Mouse (Mus musculus) thymus, postnatal 10 days (tissue): ENCODE measurements around the gene Gm49384.

Source experiments
- DNase-seq, 2 experiments: peaks; one replicate each; pipeline ENCODE4 v3.0.0; 2021; ENCODE audit warnings: low spot score in 2 of 2

The Gm49384 gene

DNA sequence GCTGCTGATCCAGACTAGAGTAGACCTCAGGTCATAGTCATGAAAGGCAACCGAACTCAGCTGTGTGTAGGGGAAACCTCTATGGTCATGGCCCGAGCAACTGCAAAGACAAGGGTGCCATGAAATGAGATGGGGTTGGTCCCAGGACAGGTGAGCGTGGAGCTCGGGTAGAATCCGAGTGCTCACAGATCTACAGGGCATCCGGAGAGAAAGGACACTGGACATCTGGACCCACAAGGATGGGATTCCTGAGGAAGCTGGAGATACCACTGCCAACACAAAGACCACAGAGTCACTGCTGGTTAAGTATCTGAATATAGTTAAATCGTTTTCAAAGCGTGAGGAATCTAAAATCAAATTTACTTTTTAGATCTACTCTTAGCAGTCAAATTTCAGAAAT lies 3.3 kb upstream of the Gm49384 start:
- DNase-seq = no peak

DNA sequence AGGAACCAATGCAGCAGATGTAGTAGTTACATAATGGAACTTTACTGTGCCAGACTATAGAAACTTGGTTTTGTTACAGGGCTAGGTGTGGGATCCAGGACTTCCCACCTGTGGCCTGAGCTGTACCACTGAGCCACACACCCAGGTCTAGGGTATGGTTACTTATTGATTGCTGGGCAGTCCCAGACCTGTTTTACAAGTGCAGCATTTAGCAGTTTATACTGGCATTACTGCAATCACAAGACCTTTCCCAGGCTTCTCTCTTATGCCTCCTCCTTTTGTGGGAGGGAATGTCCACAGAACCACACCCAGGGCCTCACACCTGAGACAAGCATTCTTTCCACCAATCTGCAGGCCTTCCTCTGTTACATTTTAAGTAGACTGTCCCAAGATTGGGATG lies 5.1 kb downstream of the Gm49384 start:
- no peak for DNase-seq

DNA sequence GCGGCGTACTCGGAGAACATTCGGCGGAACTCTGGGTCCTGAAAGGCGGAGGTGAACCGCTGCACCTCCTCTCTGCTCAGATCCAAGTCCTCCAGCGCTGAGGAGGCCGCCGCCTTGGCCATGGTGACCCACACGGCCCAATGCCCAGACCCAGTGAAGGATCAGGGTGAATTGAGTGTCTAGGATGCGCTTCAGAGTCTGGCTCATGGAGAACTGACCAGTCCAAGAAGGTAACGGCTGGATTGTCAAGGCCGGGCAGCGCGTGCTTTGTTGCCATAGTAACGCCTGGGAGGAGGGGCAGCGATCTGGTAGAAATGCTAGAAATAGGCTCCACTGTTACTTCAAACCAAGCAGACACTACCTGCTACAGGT lies 5.9 kb downstream of the Gm49384 start, which contains the start of gene Dnaaf2:
Dnaaf2 (minus strand) TSS at position 266 of the 372 bp plus-strand sequence.
- DNase-seq = peak; percentile 34 to 40

DNA sequence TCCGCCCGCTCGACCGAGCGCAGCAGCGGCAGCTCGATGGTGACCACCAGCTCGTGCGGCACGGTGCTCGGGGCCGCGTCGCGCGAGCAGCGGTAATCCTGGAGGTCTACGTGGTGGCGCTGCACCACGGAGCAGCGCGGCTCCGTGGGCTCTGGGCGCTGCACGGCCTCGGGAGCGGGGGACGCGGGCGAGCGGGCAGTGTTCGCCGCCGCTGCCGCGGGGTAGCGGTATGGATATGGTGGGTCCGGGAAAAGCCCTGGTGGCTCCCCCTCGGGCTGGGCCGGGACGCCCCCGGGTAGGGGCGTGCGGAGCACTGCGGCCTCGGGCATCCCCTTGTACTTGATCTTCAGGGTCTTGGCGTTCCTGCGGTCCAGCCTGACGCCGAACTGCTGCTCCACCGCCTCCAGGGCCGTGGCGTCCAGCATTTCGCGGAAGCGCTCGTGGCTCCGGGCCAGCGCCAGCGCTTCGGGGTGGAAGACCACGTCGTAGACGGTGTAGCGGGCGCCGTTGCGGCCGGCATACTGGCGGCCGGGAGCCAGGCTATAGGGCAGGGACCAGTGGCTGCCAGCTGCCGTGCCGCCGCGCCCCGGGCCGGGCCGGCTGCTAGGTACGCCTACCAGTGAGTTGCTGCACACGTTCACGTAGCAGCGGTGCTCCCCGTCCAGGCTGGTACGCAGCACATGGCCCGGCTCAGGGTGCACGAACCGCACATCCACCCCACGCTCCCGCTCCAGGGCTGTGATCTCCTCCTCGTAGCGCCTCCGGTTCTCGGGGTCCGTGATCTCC lies 6.5 kb downstream of the Gm49384 start:
- peak in 1 of 2 experiments; percentile 30 for DNase-seq

DNA sequence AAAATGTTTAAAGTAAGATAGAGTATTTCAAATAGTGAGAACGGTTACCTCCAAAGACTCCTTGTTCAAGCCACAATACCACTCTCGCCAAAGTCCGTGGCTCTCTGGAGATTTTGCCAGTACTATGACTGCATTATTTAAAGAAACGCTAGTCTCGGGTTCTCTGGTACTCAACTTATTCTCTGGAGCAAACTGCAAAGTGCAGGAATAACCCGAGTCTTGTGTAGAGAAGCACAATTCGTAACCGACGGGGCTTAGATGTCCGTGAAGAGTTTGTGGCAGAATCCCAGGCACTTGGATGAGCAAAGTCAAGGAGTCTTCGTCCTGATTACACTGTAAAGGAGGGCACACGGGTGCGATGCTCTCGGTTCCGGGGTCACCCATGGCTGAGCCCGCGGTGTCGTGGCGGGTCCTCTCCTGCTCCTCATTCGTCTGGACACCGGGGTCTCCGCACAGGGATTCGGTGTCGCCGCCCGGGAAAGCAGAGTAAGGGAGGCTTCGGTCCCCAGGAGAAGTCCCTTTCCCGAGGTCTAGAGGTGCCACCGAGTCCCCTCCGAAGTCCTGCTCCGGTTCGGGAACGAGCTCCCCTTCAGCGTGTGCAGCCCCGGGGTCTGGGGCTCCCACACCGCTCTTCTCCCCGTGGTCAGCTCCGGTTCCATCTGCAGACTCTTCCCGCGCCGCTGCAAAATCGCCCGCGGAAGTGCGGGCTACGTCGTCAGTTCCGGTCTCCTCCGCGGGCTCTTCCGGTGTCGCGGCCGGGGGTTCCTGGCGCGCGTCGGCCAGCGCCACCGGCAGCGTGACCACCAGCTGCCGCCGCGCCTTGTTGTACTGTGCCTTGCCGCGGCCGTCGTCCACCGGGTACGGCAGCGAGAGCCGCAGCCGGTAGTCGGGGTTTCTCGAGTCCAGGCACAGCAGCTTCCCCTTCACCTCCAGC lies 7.4 kb downstream of the Gm49384 start, which contains the start of gene Gm49383:
Gm49383 (minus strand) TSS at position 661 of the 934 bp plus-strand sequence.
- peak; percentile 25 to 45 for DNase-seq

DNA sequence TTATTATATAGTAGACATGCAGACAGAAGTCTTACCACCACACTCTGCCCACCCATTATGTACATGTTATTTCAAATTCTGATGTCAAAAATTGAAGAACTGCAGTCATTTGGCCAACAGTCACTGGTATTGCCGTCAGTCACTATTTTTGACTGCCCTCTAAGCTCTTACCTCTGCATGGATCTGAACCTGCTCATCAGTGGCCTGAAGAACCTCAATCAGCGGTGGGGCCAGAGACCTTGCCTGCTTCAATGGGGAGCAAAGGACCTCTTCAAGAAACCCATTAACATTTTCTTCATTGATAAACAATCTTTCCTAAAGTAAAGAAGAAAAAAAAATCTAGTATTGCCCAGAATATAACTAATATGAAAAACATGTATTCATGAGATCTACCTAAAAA lies 11.4 kb downstream of the Gm49384 start:
- no peak for DNase-seq

DNA sequence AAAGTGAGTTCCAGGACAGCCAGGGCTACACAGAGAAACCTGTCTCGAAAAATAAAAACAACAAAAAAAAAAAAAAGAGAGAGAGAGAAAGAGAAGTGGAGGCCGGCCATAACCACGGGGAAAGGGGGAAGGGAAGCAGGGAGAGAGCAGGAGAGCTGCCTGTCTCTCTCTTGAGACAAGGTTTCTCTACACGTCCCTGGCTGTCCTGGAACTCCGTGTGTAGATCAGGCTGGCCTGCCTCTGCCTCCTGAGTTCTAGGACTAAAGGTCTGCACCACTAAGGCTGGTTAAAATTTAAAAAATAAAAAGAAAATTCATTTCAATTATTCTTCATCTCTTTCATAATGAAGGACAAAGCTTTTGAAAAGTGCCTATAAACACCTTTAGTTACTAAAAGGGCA lies 12.7 kb downstream of the Gm49384 start:
- no peak for DNase-seq

DNA sequence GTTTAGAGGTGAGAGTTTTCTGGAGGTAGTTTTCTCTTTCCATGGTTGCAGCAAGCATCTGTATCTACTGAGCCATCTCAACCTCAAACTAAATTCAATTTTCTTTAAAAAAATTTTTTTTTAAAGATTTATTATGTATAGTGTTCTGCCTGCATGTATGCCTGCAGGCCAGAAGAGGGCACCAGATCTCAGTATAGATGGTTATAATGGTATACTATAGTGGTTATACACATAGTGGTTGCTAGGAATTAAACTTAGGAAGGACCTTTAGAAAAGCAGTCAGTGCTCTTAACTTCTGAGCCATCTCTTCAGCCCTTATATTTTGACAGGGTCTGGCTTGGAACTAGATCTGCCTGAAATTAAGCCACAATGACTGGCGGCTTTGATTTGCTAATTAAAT lies 13.5 kb downstream of the Gm49384 start:
- no peak for DNase-seq

DNA sequence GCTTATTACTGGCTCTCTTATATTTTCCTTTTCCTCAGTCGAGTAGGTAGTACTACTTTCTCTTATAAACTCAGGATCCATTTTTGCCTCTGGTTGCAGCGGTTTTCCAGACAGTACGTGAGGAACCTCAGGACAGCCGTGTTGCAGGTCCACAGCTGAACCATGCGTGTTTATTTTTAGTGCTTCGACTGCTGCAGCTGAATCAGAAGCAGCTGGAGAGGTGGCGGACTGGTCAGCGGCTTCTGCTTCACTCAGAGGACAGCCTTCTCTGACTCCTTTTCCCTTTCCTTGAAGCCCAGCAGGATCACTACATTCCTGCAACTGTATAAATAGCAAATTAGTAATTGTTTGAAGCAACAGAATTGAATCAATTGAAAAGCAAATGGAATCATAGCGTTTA lies 14.0 kb downstream of the Gm49384 start:
- no peak for DNase-seq

DNA sequence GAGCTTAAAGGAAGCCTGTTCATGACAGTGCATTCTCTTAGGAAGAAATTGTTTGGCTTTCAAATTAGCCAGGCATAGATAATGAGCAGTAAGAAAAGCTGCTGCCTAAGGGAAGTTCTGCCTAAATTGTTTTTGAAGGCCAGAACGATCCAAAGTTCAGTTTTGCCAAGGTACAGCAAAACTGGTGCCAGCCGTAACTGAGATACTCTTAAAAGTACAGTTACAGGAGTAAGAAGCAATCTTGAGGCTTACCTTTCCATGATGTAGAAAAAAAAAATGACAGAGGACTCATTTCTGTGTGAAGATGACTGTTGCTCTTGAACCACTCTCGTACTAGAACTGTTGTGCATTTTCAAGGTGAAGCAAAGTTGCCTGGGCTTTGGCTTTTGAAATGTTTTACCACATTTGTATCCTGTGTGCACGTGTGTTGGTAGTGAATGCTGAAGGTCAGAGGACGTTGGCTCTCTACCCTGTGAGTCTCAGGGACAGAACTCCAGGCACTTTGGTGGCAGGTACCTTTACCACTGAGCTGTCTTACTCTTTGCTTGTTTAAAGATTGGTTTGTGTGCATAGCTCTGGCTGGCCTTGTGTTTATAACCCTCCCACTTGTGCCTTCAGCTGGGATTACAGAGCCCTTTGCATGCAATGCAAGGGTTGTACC lies 17.1 kb downstream of the Gm49384 start:
- DNase-seq = no peak

DNA sequence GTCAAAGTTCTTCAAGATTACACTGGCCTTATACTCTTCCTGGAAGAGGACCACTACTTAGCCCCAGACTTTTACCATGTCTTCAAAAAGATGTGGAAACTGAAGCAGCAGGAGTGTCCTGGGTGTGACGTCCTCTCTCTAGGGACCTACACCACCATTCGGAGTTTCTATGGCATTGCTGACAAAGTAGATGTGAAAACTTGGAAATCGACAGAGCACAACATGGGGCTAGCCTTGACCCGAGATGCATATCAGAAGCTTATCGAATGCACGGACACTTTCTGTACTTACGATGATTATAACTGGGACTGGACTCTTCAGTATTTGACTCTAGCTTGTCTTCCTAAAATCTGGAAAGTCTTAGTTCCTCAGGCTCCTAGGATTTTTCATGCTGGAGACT lies 18.7 kb downstream of the Gm49384 start:
- DNase-seq = no peak

DNA sequence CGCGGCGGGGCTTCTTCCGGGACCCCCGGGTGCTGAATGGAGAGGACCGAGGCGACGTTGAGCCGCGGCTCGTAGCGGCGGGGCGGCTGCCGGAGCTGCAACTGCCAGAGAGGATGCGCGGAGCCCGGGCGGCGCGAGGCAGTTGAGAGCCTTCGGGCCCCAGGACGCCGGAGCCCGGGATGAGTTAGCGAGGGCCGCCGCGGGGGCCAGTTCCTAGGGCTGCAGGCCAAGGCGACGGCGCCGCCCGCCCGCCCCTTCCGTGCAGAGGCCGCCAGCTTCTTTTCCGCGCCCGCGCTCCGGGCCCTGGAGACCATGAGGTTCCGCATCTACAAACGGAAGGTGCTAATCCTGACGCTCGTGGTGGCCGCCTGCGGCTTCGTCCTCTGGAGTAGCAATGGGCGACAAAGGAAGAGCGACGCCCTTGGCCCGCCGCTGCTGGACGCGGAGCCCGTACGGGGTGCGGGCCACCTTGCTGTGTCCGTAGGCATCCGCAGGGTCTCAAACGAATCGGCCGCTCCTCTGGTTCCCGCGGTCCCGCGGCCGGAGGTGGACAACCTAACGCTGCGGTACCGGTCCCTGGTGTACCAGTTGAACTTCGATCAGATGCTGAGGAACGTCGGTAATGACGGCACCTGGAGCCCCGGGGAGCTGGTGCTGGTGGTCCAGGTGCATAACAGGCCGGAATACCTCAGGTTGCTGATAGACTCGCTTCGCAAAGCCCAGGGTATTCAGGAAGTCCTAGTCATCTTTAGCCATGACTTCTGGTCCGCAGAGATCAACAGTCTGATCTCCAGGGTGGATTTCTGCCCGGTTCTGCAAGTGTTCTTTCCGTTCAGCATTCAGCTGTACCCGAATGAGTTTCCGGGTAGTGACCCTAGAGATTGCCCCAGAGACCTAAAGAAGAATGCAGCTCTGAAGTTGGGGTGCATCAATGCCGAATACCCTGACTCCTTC lies 19.4 kb downstream of the Gm49384 start:
- DNase-seq = peak in 1 of 2 experiments; percentile 29

DNA sequence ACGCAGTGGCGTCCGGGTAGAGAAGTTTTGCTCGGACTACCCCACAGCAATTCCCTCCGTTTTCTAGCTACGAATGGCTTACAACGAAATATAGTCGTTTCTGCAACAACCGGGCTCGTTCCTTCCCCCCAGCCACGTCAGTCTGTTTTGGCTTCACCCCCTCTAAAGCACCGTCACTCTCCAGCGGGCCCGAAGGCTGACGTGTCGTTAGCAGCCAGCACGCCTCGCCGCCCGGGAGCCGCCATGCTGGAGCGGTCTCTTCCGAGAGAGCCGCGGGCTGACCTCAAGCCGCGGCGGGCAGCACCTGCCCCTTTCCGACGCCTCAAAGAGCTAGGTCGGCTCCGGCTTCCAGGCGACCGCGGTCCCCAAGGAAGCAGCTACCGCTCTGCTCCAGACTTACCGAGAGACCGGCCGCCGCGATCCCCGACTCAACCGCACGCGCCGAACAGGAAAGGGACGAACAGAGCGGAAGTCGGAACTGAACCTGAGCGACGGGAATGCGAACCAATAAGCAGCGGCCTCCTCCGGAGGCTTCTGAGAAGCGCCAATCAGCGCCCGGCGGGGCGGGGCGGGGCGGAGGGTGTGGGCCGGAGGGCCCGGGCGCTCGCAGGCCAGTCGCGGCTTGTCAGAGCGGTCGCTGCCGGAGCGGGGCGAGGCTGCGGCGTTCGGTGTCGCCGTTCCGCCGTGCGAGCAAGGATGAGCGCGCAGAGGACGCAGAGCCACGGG lies 20.3 kb downstream of the Gm49384 start, which contains the start of the genes Rpl36al and Mgat2:
Rpl36al (minus strand) TSS at position 501 of the 726 bp plus-strand sequence.
Mgat2 (plus strand) TSS at position 575 of the 726 bp plus-strand sequence.
- DNase-seq = peak; percentile 94 to 98

DNA sequence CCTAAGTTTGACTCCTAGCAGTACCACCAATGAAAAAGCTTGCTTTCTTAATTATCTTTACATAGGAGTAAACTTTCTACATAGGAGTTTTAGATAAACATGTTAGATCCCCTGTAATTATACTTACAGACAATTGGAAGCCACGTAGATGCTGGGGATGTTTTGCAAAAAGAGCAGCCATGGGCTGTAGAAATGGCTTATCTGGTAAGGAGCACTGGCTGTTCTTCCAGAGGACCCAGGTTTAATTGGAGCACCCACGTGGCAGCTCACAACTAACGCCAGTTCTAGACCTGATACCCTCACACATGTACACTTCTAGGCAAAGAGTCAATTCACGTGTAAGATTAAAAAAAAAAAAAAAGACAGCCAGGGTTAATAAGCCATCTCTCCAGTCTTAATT lies 22.3 kb downstream of the Gm49384 start:
- no peak for DNase-seq

DNA sequence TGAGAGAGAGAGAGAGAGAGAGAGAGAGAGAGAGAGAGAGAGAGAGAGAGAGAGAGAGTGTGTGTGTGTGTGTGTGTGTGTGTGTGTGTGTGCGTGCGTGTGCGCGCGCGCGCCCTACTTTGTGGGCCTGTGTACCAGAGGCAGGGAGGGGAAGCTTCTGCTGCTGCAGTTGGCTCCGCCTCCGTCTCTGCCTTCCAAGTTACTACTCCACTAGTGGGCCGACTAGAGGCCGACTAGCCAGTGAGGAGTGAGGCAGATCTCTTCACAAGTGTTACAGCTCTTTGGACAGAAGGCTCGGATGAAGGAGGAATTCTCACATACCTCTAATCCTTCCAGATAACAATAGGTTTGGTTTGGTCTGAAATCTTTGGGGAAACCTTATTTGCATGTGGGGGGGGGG lies 24.7 kb downstream of the Gm49384 start:
- no peak for DNase-seq

DNA sequence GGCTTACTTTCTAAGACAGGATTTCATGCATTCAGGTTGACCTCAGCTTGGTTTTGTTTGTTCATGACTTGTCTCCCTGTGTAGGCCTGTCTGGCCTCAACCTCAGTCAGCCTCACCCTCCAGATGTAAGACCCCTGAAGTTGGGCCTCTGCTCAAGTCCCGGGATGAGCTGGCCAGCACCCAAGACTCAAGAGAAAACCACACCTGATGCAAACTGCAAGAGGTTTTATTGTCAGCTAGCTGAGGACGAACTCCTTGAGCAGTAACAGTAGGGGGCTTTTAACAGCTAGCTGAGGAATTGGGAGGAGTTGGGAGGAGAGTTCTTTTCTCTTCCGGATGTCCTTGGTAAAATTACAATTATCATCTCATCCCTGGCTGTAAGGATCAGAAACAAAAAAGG lies 26.5 kb downstream of the Gm49384 start:
- DNase-seq = no peak

DNA sequence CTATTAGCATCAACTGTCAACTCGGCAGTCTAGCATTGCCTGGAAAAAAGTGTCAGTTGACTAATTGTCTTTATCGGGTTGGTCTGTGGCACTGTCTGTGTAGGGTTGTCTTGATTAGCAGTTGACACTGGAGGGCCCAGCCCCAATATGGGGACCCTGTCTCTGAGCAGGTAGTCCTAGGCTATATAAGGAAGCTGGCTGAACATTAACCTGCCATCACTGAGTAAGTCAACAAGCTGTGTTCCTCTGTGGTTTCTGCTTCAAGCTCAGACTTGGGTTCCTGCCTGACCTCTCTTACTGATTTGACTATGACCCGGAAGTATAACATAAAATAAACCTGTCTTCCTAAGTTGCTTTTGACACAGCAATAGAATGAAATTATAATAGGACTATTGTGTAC lies 28.1 kb downstream of the Gm49384 start:
- no peak for DNase-seq

DNA sequence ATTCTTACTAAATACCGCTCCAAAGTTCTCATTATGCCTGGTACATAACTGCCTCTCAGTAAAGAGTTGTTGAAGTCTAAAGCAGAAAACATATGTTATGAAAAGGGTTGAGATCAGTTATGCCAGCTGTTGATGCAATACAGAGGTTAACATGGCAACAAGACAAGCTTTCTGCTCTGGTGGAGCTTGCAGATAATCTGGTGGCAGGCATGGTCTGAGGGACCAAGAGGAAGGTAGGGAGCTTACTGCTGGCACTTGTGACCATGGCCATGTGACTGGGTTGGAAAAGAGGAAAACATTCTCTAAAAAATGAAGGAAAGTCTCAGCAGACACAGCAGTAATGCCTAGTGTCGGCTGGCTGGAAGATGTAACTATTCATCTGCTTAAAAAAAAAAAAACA lies 32.8 kb downstream of the Gm49384 start:
- no peak for DNase-seq

DNA sequence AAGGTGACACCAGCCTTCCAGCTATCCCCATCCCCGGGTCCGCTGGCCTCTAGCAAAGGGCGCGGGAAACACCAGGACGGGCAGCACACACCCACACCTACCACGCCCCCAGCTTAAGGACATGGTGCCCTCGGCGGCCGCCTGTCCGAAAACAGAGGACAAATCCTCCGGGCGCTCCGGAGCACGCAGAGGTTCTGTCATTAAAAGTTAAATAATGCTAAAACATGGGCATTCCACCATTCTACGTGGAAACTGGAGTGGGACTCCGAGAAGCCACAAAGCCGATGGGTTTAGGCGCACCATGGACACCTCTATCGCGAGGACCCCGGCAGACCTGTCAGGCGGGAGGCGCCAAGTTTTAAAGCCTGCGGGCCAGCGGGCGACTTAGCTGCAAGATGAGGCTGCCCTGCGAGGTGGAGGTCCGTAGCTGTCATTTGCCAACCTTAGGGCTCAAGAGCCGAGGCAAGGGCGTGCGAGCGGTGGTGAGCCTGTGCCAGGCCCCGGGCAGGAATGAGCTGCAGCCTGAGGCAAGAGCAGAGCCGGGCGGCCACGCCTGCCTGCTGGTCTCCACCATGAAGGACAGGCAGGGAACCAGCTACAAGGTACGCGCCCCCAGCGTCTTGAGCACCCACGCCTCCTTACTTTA lies 35.5 kb downstream of the Gm49384 start, which contains the start of gene Lrr1:
Lrr1 (plus strand) TSS at position 354 of the 646 bp plus-strand sequence.
- peak; percentile 64 to 81 for DNase-seq
